Mouse (Mus musculus) neural tube, embryonic 11.5 days (tissue): ENCODE results near the gene Slc30a2. TPM values are rescaled to one million over a fixed set of nuclear protein-coding genes. Genes with fewer than 3 reads are reported as not detected.

Source experiments
- ATAC-seq: fragments of 200-750 bp; cut with Nextera tagmentation; 2 replicates; pipeline ENCODE4 v1.8.0; 2017; ENCODE audit warnings: moderate number of reproducible peaks, mild to moderate bottlenecking, moderate TSS enrichment, moderate library complexity; ENCODE audit not compliant: insufficient read depth, low FRiP score, low TSS enrichment
- DNase-seq: peaks from one replicate; pipeline ENCODE4 v3.0.0-alpha.2; 2015; ENCODE audit warnings: low spot score
- H3K27ac ChIP-seq: fragments of 300-500 bp; sonication (generic); 2 replicates; pipeline ENCODE4 v1.5.1; 2014; ENCODE audit warnings: low read depth, mild to moderate bottlenecking, low read length
- H3K27me3 ChIP-seq: fragments of 300-500 bp; sonication (generic); 2 replicates; pipeline ENCODE4 v1.6.1; 2014; ENCODE audit warnings: mild to moderate bottlenecking, low read length, mixed read lengths; ENCODE audit not compliant: control insufficient read depth, insufficient read depth
- H3K36me3 ChIP-seq: fragments of 300-500 bp; sonication (generic); 2 replicates; pipeline ENCODE4 v1.6.1; 2014; ENCODE audit warnings: mild to moderate bottlenecking, low read length, moderate library complexity, mixed read lengths; ENCODE audit not compliant: control insufficient read depth, insufficient read depth
- H3K4me1 ChIP-seq: fragments of 300-500 bp; sonication (generic); 2 replicates; pipeline ENCODE4 v1.6.1; 2014; ENCODE audit warnings: low read length, mixed read lengths; ENCODE audit not compliant: control insufficient read depth, insufficient read depth
- H3K4me2 ChIP-seq: fragments of 300-500 bp; sonication (generic); 2 replicates; pipeline ENCODE4 v1.6.1; 2014; ENCODE audit warnings: low read depth, mild to moderate bottlenecking, moderate library complexity
- H3K4me3 ChIP-seq: fragments of 300-500 bp; sonication (generic); 2 replicates; pipeline ENCODE4 v1.5.1; 2014; ENCODE audit warnings: low read depth, low read length
- H3K9ac ChIP-seq: fragments of 300-500 bp; sonication (generic); 2 replicates; pipeline ENCODE4 v1.6.1; 2014; ENCODE audit warnings: mild to moderate bottlenecking, low read length
- H3K9me3 ChIP-seq: fragments of 300-500 bp; sonication (generic); 2 replicates; pipeline ENCODE4 v1.6.1; 2016; ENCODE audit warnings: low read length; ENCODE audit not compliant: control insufficient read depth
- WGBS: fragments of 180-500 bp; shearing (Covaris S2); extraction: QIAGEN DNeasy Blood & Tissue Kit; methylation state at CpG from one replicate; pipeline ENCODE4 v1.1.7; 2014; 5-methylcytosine and 5-hydroxymethylcytosine counted together
- polyA plus RNA-seq: library from polyadenylated mRNA; unstranded; fragments of >200 nt; fragmentation: Nextera tagmentation; extraction: Ambion mirVana; gene quantifications from 2 replicates; pipeline ENCODE4 v1.2.1, GENCODE M21; 2014

Slc30a2 gene
- polyA plus RNA-seq, 1 experiment from 2014 or later: not detected

DNA sequence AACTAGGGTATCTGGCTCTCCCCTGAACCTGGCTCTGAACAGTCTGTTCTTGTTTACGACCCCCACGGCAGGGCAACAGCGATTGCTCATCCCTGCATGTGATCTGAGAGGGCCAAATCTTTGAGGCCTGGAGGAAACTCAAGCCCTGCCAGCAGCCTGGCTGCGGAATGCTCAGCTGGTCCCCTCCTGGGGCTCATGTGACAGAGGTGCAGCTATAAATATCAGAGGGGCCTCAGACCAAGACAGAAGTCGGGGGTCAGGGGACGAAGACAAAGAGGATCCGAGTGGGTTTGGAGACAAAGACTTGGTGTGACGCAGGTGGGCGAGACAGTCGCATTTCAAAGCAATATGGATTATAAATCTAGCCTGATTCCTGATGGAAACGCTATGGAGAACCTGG is 28.1 kb upstream of the Slc30a2 start, which contains the start of gene Trim63:
Gene Trim63, plus strand, starts transcription at position 245 of the 400 bp plus-strand sequence.
- Histone ChIP-seq H3K27ac (no peak within 1 kb of the TSS), H3K27me3 (no peaks in the 10 kb centered on the region), H3K36me3 (no peaks in the 10 kb centered on the region), H3K4me1 (no peaks in the 10 kb centered on the region; the same call in 1 of the 2 replicates), H3K4me3 (no peak within 1 kb of the TSS), H3K9ac (peak within 1 kb of the TSS; percentile 29; the same call in 1 of the 2 replicates), H3K4me2 (peak within 1 kb of the TSS; percentile 5; the same call in 1 of the 2 replicates), H3K9me3 (no peaks in the 10 kb centered on the region)
- WGBS: 18% methylated on average over 11 of the region's 11 CpGs
- ATAC-seq (no peak), DNase-seq (no peak)

DNA sequence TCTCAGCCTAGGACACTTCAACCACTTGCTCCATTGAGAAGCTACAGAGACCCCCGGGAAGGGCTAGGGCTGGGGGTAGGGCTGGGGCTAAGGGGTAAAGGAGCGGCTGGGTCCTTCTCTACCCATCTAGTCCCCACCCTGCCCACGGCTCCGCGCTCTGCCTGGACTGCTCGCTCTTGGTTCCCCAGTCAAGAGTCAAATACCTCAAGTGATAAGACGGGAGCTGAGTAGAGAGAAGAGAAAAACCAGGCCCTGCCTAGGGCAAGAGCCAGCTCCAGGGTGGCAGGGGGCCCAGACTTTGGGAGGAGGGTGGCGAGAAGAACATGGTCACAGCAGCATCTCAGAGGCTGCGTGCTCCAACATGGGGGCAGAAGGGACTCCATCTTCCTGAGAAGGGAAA is 27.5 kb upstream of the Slc30a2 start:
- ATAC-seq: no peak
- Histone ChIP-seq H3K4me3 (no peak overlapping the region), H3K4me2 (peak overlapping the region; percentile 2; the same call in 1 of the 2 replicates), H3K9me3 (no peaks in the 10 kb centered on the region), H3K4me1 (no peaks in the 10 kb centered on the region; the same call in 1 of the 2 replicates), H3K36me3 (no peaks in the 10 kb centered on the region), H3K27me3 (no peaks in the 10 kb centered on the region), H3K27ac (no peak overlapping the region), H3K9ac (no peak overlapping the region; the same call in 1 of the 2 replicates)
- 78% methylated on average over 9 of the region's 9 CpGs for WGBS
- DNase-seq: no peak

DNA sequence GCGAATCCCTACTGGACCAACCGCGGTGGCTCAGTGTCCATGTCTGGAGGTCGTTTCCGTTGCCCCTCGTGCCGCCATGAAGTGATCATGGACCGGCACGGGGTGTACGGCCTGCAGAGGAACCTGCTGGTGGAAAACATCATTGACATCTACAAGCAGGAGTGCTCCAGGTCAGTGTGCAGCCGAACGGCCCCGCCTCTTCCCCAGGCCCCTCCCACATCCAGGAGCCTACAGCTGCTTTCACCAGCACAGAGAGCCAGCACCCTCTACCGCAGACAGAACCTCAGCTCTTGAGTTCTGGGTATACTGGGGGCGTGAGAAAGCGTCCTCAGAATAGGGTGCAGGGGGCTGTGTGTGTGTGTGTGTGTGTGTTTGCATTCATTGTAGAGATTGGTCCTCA is 26.6 kb upstream of the Slc30a2 start:
- H3K4me2 ChIP-seq: no peak overlapping the region
- H3K27me3 ChIP-seq: no peaks in the 10 kb centered on the region
- no peak overlapping the region for H3K27ac ChIP-seq
- ATAC-seq (no peak), DNase-seq (no peak)
- H3K9me3 ChIP-seq: no peaks in the 10 kb centered on the region
- no peaks in the 10 kb centered on the region; the same call in 1 of the 2 replicates for H3K4me1 ChIP-seq
- H3K4me3 ChIP-seq: no peak overlapping the region
- H3K36me3 ChIP-seq: no peaks in the 10 kb centered on the region
- no peak overlapping the region for H3K9ac ChIP-seq
- 54% methylated on average over 16 of the region's 16 CpGs for WGBS

DNA sequence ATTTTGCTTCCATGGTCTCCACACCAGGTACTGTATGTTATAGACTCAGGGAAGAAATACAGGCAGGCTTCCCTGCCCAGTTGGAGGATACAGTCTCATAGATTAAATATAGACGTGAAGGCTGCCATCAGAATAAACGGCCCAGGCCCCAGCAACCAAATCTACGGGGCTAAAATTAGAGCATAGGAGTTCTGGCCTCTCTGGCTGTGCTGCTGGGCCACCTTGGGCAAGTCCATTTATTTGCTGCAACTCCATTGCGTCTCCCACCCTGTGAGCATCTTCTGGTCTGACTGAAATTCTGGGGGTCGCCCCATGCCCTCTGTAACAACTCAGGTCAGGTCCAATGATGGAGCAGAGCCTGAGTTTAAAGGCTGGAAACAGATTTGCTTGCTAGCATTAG is 23.9 kb upstream of the Slc30a2 start:
- H3K9ac ChIP-seq: no peak overlapping the region
- ATAC-seq (no peak), DNase-seq (no peak)
- no peak overlapping the region for H3K4me3 ChIP-seq
- H3K27ac ChIP-seq: no peak overlapping the region
- no peak overlapping the region for H3K4me2 ChIP-seq
- H3K4me1 ChIP-seq: no peaks in the 10 kb centered on the region; the same call in 1 of the 2 replicates
- no peaks in the 10 kb centered on the region for H3K9me3 ChIP-seq
- 80% methylated on average over 5 of the region's 5 CpGs for WGBS
- H3K36me3 ChIP-seq: no peaks in the 10 kb centered on the region
- no peaks in the 10 kb centered on the region for H3K27me3 ChIP-seq

DNA sequence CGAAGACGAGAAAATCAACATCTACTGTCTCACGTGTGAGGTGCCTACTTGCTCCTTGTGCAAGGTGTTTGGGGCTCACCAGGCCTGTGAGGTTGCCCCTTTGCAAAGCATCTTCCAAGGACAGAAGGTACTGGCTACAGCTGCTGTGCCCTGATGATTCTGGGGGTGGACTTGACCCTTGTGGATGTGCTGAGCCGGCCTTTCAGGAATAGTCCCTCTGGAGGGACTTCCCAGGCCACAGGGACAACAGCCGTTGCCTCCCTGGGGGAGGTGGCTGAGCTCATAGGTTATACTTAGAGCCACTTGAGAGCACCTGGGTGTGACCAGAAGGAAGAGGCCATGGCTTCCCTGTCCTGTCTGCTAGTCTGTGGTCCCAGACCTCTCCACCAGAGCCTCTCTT is 23.3 kb upstream of the Slc30a2 start:
- DNase-seq: no peak
- H3K4me1 ChIP-seq: no peaks in the 10 kb centered on the region; the same call in 1 of the 2 replicates
- H3K36me3 ChIP-seq: no peaks in the 10 kb centered on the region
- no peak overlapping the region for H3K4me3 ChIP-seq
- H3K9me3 ChIP-seq: no peaks in the 10 kb centered on the region
- H3K27ac ChIP-seq: no peak overlapping the region
- H3K9ac ChIP-seq: no peak overlapping the region
- H3K4me2 ChIP-seq: no peak overlapping the region
- WGBS: 74% methylated on average over 5 of the region's 5 CpGs
- H3K27me3 ChIP-seq: no peaks in the 10 kb centered on the region
- ATAC-seq: no peak

DNA sequence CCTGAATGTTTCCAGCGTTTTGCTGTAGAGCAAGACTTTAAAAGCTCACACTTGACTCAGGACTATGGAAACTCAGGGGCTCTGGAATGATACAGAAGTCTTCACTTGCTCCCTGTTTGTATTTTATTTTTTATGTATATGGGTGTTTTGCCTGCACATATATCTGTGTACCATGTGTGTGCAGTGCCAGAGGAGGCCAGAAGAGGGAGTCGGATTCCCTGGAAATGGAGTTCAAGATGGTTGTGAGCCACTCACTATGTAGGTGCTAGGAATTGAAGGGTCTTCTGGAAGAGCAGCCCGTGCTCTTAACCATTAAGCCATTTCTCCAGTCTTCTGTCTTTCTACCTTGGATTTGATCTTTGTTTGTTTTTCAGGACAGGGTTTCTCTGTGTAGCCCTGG is 21.5 kb upstream of the Slc30a2 start:
- ATAC-seq (no peak), DNase-seq (no peak)
- H3K4me3 ChIP-seq: no peak overlapping the region
- no peaks in the 10 kb centered on the region for H3K9me3 ChIP-seq
- H3K4me2 ChIP-seq: no peak overlapping the region
- no peaks in the 10 kb centered on the region for H3K36me3 ChIP-seq
- no peak overlapping the region for H3K27ac ChIP-seq
- no peak overlapping the region for H3K9ac ChIP-seq
- H3K27me3 ChIP-seq: no peaks in the 10 kb centered on the region
- no peaks in the 10 kb centered on the region for H3K4me1 ChIP-seq
- WGBS: 73% methylated on average over 3 of the region's 3 CpGs

DNA sequence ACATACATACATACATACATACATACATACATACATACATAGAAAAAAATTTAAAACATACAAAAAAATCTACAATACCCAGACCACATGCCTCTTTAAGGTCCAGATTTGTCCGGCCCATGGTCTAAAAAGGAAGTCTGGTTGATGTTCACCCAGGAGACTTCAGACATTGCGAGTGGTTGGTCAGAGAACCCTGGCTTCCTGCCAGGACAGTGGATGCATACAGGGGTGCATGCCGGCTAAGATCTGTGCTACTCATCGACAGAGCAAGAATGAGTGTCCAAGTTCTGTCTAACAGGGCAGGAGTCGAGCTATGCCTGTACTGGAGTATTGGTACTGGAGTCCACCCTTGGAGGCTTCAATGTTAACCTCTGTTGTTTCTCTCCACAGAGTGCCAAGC is 18.3 kb upstream of the Slc30a2 start:
- DNase-seq: no peak
- no peaks in the 10 kb centered on the region for H3K36me3 ChIP-seq
- H3K4me3 ChIP-seq: no peak overlapping the region
- H3K4me2 ChIP-seq: no peak overlapping the region
- 82% methylated on average over 5 of the region's 5 CpGs for WGBS
- no peak overlapping the region for H3K27ac ChIP-seq
- H3K9ac ChIP-seq: no peak overlapping the region
- H3K27me3 ChIP-seq: no peaks in the 10 kb centered on the region
- H3K4me1 ChIP-seq: no peaks in the 10 kb centered on the region
- ATAC-seq: no peak
- H3K9me3 ChIP-seq: no peaks in the 10 kb centered on the region

DNA sequence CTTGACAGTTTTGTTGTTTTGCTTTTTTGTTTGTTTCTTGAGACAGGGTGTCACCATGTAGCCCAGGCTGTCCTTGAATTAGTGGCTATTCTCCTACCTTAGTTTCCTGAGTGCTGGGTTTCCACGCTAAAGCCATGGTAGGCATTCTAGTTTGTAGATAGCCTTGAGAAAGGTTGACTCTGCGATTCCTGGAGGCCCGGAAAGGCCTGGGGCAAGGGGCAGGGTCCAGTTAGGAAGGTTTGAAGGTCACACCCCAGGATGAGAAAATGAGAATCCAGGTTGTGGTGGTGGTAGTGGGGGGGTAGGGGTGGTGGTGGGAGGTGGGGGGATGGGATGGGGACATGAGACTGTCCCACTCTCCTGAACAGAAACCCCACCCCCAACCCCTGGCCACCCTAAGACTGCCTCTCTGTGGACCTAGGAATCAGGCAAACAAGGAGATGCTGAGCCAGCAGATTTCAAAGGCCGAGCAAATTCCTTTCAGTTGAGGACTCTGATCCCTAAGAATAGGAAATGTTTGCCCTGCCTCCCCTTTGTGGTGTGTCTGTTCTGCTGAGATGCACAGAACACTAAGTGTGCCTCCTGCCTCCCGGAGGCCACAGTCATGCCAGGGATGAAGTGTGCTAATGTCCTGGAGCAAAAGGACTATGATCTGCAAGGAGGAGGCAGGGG is 16.0 kb upstream of the Slc30a2 start:
- H3K27ac ChIP-seq: no peak overlapping the region
- H3K4me3 ChIP-seq: no peak overlapping the region
- peak; percentile 5 for DNase-seq
- no peaks in the 10 kb centered on the region for H3K4me1 ChIP-seq
- 79% methylated on average over 5 of the region's 5 CpGs for WGBS
- no peaks in the 10 kb centered on the region for H3K36me3 ChIP-seq
- no peak for ATAC-seq
- H3K9me3 ChIP-seq: no peaks in the 10 kb centered on the region
- no peaks in the 10 kb centered on the region for H3K27me3 ChIP-seq
- H3K4me2 ChIP-seq: no peak overlapping the region
- H3K9ac ChIP-seq: no peak overlapping the region

DNA sequence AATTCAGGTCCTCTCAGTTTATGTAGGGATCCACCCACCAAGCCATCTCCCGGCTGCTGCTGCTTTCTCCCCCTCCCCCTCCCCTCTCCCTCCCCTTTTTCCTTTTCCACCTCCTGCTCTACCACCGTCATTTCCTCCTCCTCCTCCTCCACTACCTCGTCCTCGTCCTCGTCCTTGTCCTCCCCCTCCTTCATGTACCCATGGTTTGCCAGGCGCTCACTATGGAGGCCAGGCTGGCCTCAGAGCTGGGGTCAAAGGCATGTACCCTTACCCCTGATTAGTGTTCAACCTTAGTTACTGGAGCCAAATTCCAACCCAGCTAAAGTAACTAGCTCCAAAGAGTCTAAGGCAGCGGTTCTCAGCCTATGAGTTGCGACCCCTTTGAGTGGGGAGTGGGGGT is 14.8 kb upstream of the Slc30a2 start:
- ATAC-seq: no peak
- no peaks in the 10 kb centered on the region for H3K27me3 ChIP-seq
- no peak overlapping the region for H3K4me2 ChIP-seq
- no peak for DNase-seq
- no peak overlapping the region for H3K9ac ChIP-seq
- WGBS: 59% methylated on average over 8 of the region's 8 CpGs
- no peak overlapping the region for H3K4me3 ChIP-seq
- H3K36me3 ChIP-seq: no peaks in the 10 kb centered on the region
- H3K4me1 ChIP-seq: no peaks in the 10 kb centered on the region
- H3K27ac ChIP-seq: no peak overlapping the region
- no peaks in the 10 kb centered on the region for H3K9me3 ChIP-seq
